22 mouse cellular contexts compared by ENCODE assay signal in genomic region chr13:46337791-46338190, GRCm38 (mm10).
A peak's percentile ranks its signal among the peaks of the same experiment; 100 is the strongest.
DNase-seq lines count a peak whose midpoint lies in the region; ATAC-seq and TF ChIP-seq lines count a peak whose summit lies in the region.
"Had no signal": no experiment of that assay in that cellular context is flagged by ENCODE, and none has a peak within 500 bp of the region (broad histone marks: within the 10 kb centered on the region; RNA-seq: fewer than 3 reads in every experiment).

No protein-coding gene starts in this region.

- no peaks in the 10 kb centered on the region for H3K36me3 ChIP-seq in thymus, adult 2 months (ENCODE audit: control insufficient read depth, insufficient read depth, low read length)
- no peaks in the 10 kb centered on the region for H3K36me3 ChIP-seq in CH12.LX (replicated peaks in 1 of 2; ENCODE audit: control insufficient read depth in 1 of 2, insufficient read depth in 1 of 2, low read length in 1 of 2)
- no peaks in the 10 kb centered on the region for H3K36me3 ChIP-seq in forebrain, embryonic 14.5 days (ENCODE audit: control insufficient read depth, insufficient read depth, low read length)
- H3K36me3 ChIP-seq: G1E; heart, embryonic 15.5 days; hindbrain, embryonic 10.5 days; midbrain, embryonic 13.5 days had no signal

- H3K9ac ChIP-seq in CH12.LX (ENCODE audit: insufficient read depth, low read depth) = no peak overlapping the region
- no peak overlapping the region for H3K9ac ChIP-seq in forebrain, embryonic 14.5 days (ENCODE audit: low read length)
- H3K9ac ChIP-seq: heart, embryonic 15.5 days; liver, embryonic 14.5 days; midbrain, embryonic 13.5 days had no signal

- dilution Hi-C loops in CH12.LX (cut with MboI; ENCODE audit: extremely low pct_ligation_motif_present, extremely low pct_unique_long_range_greater_than_20kb, low sequenced_read_pairs) = no loop called here

- H3K9me3 ChIP-seq in CH12.LX (replicated peaks; ENCODE audit: low read length) = no peaks in the 10 kb centered on the region
- no peaks in the 10 kb centered on the region for H3K9me3 ChIP-seq in forebrain, embryonic 14.5 days (replicated peaks; ENCODE audit: control insufficient read depth, low read length)
- H3K9me3 ChIP-seq: G1E; heart, embryonic 15.5 days; midbrain, embryonic 13.5 days had no signal

- H3K4me2 ChIP-seq in CH12.LX (ENCODE audit: insufficient read depth, low read depth, poor library complexity, severe bottlenecking) = no peak overlapping the region
- H3K4me2 ChIP-seq in forebrain, embryonic 14.5 days (ENCODE audit: low read length) = no peak overlapping the region
- H3K4me2 ChIP-seq: heart, embryonic 15.5 days; midbrain, embryonic 13.5 days had no signal

- TF ChIP-seq RAD21 in CH12.LX (IDR thresholded peaks at IDR 0.05; ENCODE audit: low read depth, low read length) = no peak

- WGBS in thymus, adult 2 months = 34% methylated on average over 2 of the region's 2 CpGs
- 90% methylated on average over 2 of the region's 2 CpGs for whole genome bisulfite sequencing in forebrain, embryonic 14.5 days

- H3K79me2 ChIP-seq in CH12.LX (replicated peaks; ENCODE audit: control insufficient read depth, extremely low read depth, insufficient read depth, poor library complexity, severe bottlenecking) = no peaks in the 10 kb centered on the region

- TF ChIP-seq EP300 in CH12.LX (IDR thresholded peaks at IDR 0.05; ENCODE audit: low read length) = no peak

- no peak for DNase-seq in thymus, adult 2 months
- no peak for DNase-seq in thymus, postnatal 14 days
- peak; percentile 59 for DNase-seq in CH12.LX (ENCODE audit: extremely low read depth)
- DNase-seq in forebrain, embryonic 14.5 days (ENCODE audit: low spot score) = no peak
- DNase-seq in gastrocnemius, postnatal 10 days = no peak
- DNase-seq in heart, adult 9 months (ENCODE audit: low spot score in 2 of 2) = no peak
- DNase-seq: adrenal gland, postnatal 36 days; cerebellum, adult 11-12 months; cerebellum, postnatal 14 days; embryo, embryonic 11 days; heart, adult 18-20 months; kidney, adult 18-20 months; right cerebral cortex, postnatal 14 days had no signal

- in situ Hi-C loops in CH12.LX (cut with MboI; ENCODE audit: low pct_ligation_motif_present, low pct_unique_long_range_greater_than_20kb, low sequenced_read_pairs) = no loop called here

- H3K4me3 ChIP-seq in thymus, adult 2 months (ENCODE audit: control insufficient read depth, insufficient read depth, low read length) = no peak overlapping the region
- no peak overlapping the region for H3K4me3 ChIP-seq in CH12.LX (replicated peaks in 1 of 3; ENCODE audit: low read depth in 2 of 3, low read length in 2 of 3, poor library complexity in 1 of 3)
- H3K4me3 ChIP-seq in forebrain, embryonic 14.5 days (ENCODE audit: low read depth, low read length) = no peak overlapping the region
- H3K4me3 ChIP-seq: heart, embryonic 15.5 days; hindbrain, embryonic 10.5 days; midbrain, embryonic 13.5 days had no signal

- H3K4me1 ChIP-seq in thymus, adult 2 months (replicated peaks; ENCODE audit: control insufficient read depth, insufficient read depth, low read length) = peaks cover 19% of the 10 kb centered on the region
- peaks cover 20 to 48% of the 10 kb centered on the region in 2 experiments; a peak in 3 of 4 replicates for H3K4me1 ChIP-seq in CH12.LX (ENCODE audit: control insufficient read depth in 1 of 2, insufficient read depth in 2 of 2)
- H3K4me1 ChIP-seq in forebrain, embryonic 14.5 days (ENCODE audit: control insufficient read depth, insufficient read depth, low read length) = peaks cover 4% of the 10 kb centered on the region
- H3K4me1 ChIP-seq: heart, embryonic 15.5 days; hindbrain, embryonic 10.5 days had no signal

- TF ChIP-seq CTCF in thymus, adult 2 months (IDR thresholded peaks at IDR 0.05; ENCODE audit: borderline replicate concordance, control insufficient read depth, extremely low read depth, insufficient read depth, low read length, poor library complexity) = no peak
- TF ChIP-seq CTCF in CH12.LX (conservative IDR thresholded peaks at IDR 0.05 in 1 of 2, IDR thresholded peaks at IDR 0.05 in 1 of 2; ENCODE audit: low read depth in 2 of 2, low read length in 2 of 2) = no peak

- peak; percentile 56 for ATAC-seq in megakaryocyte, adult 5-6 weeks (ENCODE audit: poor library complexity, severe bottlenecking)
- ATAC-seq in forebrain, embryonic 14.5 days = no peak
- ATAC-seq: forebrain, embryonic 16.5 days; hindbrain, postnatal 0 days; midbrain, embryonic 13.5 days had no signal

- no peak for TF ChIP-seq POLR2A in thymus, adult 2 months (IDR thresholded peaks at IDR 0.05; ENCODE audit: control insufficient read depth, extremely low read depth, insufficient read depth, low read length, poor library complexity)
- TF ChIP-seq POLR2A in CH12.LX (IDR thresholded peaks at IDR 0.05; ENCODE audit: low read depth, low read length) = no peak

- H3K27me3 ChIP-seq in thymus, adult 2 months (ENCODE audit: control insufficient read depth, insufficient read depth, low read length) = no peaks in the 10 kb centered on the region
- no peaks in the 10 kb centered on the region for H3K27me3 ChIP-seq in CH12.LX (replicated peaks)
- H3K27me3 ChIP-seq in forebrain, embryonic 14.5 days (replicated peaks; ENCODE audit: control insufficient read depth, insufficient read depth, low read length) = no peaks in the 10 kb centered on the region
- H3K27me3 ChIP-seq: heart, embryonic 15.5 days; midbrain, embryonic 13.5 days had no signal

- H3K27ac ChIP-seq in thymus, adult 2 months (ENCODE audit: control insufficient read depth, insufficient read depth, low read length) = peak overlapping the region; percentile 32
- no peak overlapping the region for H3K27ac ChIP-seq in CH12.LX (ENCODE audit: insufficient read depth, low read depth)
- H3K27ac ChIP-seq in forebrain, embryonic 14.5 days (ENCODE audit: low read depth, low read length) = no peak overlapping the region
- H3K27ac ChIP-seq: heart, embryonic 15.5 days; hindbrain, embryonic 10.5 days; hindbrain, postnatal 0 days; kidney, postnatal 0 days; liver, embryonic 14.5 days; midbrain, embryonic 13.5 days had no signal

TF ChIP-seq in CH12.LX, 34 proteins besides CTCF, POLR2A, EP300 and RAD21:
- TF ChIP-seq ETS1 (conservative IDR thresholded peaks at IDR 0.05; ENCODE audit: low read depth, low read length) = peak; percentile 47; the same call in 1 of the 2 replicates
- TF ChIP-seq MAFK (IDR thresholded peaks at IDR 0.05; ENCODE audit: insufficient replicate concordance, low read length) = no peak
- no peak for TF ChIP-seq ELF1 (IDR thresholded peaks at IDR 0.05; ENCODE audit: low read depth, low read length)
- TF ChIP-seq IRF4 (IDR thresholded peaks at IDR 0.05; ENCODE audit: low read depth, low read length) = 0 out of 2 replicates have a peak, but pooled peaks have one; percentile 11
- TF ChIP-seq CHD2 (IDR thresholded peaks at IDR 0.05; ENCODE audit: low read length) = 0 out of 2 replicates have a peak, but pooled peaks have one; percentile 26
- peak; percentile 78 for TF ChIP-seq BHLHE40 (IDR thresholded peaks at IDR 0.05; ENCODE audit: low read depth, low read length)
- TF ChIP-seq MEF2A (IDR thresholded peaks at IDR 0.05; ENCODE audit: borderline replicate concordance, low read depth, low read length) = peak; percentile 38; the same call in 1 of the 2 replicates
- TF ChIP-seq USF1 (IDR thresholded peaks at IDR 0.05; ENCODE audit: low read depth, low read length) = no peak
